Mouse (Mus musculus) stomach, embryonic 16.5 days (tissue): ENCODE measurements at regions not wholly inside any gene's neighbourhood (a gene's known extent, or its start where the extent isn't known, plus 50 kb on each side); places are given as distances from the start of the nearest gene placed in this dataset.
"Not testable (repeated sequence)": the region's sequence is repeated elsewhere in the genome, so short reads cannot be mapped to it uniquely, and the experiment has no call there.

Experiments used
- ATAC-seq: fragments of 200-750 bp; cut with Nextera tagmentation; 2 replicates; pipeline ENCODE4 v1.8.0; 2017; ENCODE audit warnings: moderate number of reproducible peaks, moderate TSS enrichment; ENCODE audit not compliant: insufficient read depth, low FRiP score
- H3K27ac ChIP-seq: fragments of 300-500 bp; sonication (generic); 2 replicates; pipeline ENCODE4 v1.5.1; 2014; ENCODE audit warnings: low read length
- H3K27me3 ChIP-seq: fragments of 300-500 bp; sonication (generic); 2 replicates; pipeline ENCODE4 v1.6.1; 2014; ENCODE audit warnings: low read length, control low read depth, mixed read lengths; ENCODE audit not compliant: control insufficient read depth, insufficient read depth
- H3K36me3 ChIP-seq: fragments of 300-500 bp; sonication (generic); 2 replicates; pipeline ENCODE4 v1.6.1; 2014; ENCODE audit warnings: low read length; ENCODE audit not compliant: control insufficient read depth, insufficient read depth
- H3K4me1 ChIP-seq: fragments of 300-500 bp; sonication (generic); 2 replicates; pipeline ENCODE4 v1.6.1; 2014; ENCODE audit warnings: low read length, control low read depth, mixed read lengths; ENCODE audit not compliant: control insufficient read depth, insufficient read depth
- H3K4me2 ChIP-seq: fragments of 300-500 bp; sonication (generic); 2 replicates; pipeline ENCODE4 v1.6.1; 2014; ENCODE audit warnings: low read depth, low read length, mixed read lengths
- H3K4me3 ChIP-seq: fragments of 300-500 bp; sonication (generic); replicated peaks from 2 replicates; pipeline ENCODE4 v1.5.1; 2014; ENCODE audit warnings: mild to moderate bottlenecking, low read length
- H3K9ac ChIP-seq: fragments of 300-500 bp; sonication (generic); 2 replicates; pipeline ENCODE4 v1.6.1; 2014; ENCODE audit warnings: low read length
- H3K9me3 ChIP-seq: fragments of 300-500 bp; sonication (generic); replicated peaks from 2 replicates; pipeline ENCODE4 v1.6.1; 2016; ENCODE audit warnings: low read length, control low read depth; ENCODE audit not compliant: control insufficient read depth
- WGBS: fragments of 180-500 bp; shearing (Covaris S2); extraction: QIAGEN DNeasy Blood & Tissue Kit; methylation state at CpG from one replicate; pipeline ENCODE4 v1.1.7; 2014; 5-methylcytosine and 5-hydroxymethylcytosine counted together

GRCm38 (mm10) chr13:115822527-115822926 lies 487.0 kb downstream of the Isl1 start:
- H3K36me3 ChIP-seq, result no peaks in the 10 kb centered on the region
- no peak for ATAC-seq
- H3K4me1 ChIP-seq, result no peaks in the 10 kb centered on the region
- H3K27ac ChIP-seq, result no peak overlapping the region
- 65% methylated on average over 1 of the region's 1 CpGs for WGBS
- H3K4me2 ChIP-seq, result no peak overlapping the region
- no peaks in the 10 kb centered on the region for H3K27me3 ChIP-seq
- H3K4me3 ChIP-seq, result no peak overlapping the region
- no peak overlapping the region for H3K9ac ChIP-seq
- H3K9me3 ChIP-seq, result no peaks in the 10 kb centered on the region

GRCm38 (mm10) chr13:115814211-115814610 lies 495.3 kb downstream of the Isl1 start:
- H3K9me3 ChIP-seq, result no peaks in the 10 kb centered on the region
- 74% methylated on average over 2 of the region's 2 CpGs for WGBS
- no peak overlapping the region for H3K9ac ChIP-seq
- H3K27ac ChIP-seq, result no peak overlapping the region
- no peak overlapping the region for H3K4me2 ChIP-seq
- no peaks in the 10 kb centered on the region for H3K4me1 ChIP-seq
- no peaks in the 10 kb centered on the region for H3K27me3 ChIP-seq
- H3K4me3 ChIP-seq, result no peak overlapping the region
- H3K36me3 ChIP-seq, result no peaks in the 10 kb centered on the region
- no peak for ATAC-seq

- Histone ChIP-seq H3K4me1 (no peaks in the 10 kb centered on the region), H3K36me3 (no peaks in the 10 kb centered on the region), H3K4me2 (no peak overlapping the region), H3K27me3 (no peaks in the 10 kb centered on the region), H3K27ac (no peak overlapping the region), H3K4me3 (no peak overlapping the region), H3K9ac (no peak overlapping the region), H3K9me3 (no peaks in the 10 kb centered on the region)
- no peak for ATAC-seq
- 48% methylated on average over 2 of the region's 2 CpGs for WGBS
Measured at GRCm38 (mm10) chr13:115799294-115799693, 510.2 kb downstream of the Isl1 start.

- Histone ChIP-seq H3K36me3 (no peaks in the 10 kb centered on the region), H3K27ac (no peak overlapping the region), H3K9me3 (no peaks in the 10 kb centered on the region), H3K27me3 (no peaks in the 10 kb centered on the region), H3K4me1 (no peaks in the 10 kb centered on the region), H3K4me3 (no peak overlapping the region), H3K4me2 (no peak overlapping the region), H3K9ac (no peak overlapping the region)
- no peak for ATAC-seq
- WGBS, result 65% methylated on average over 7 of the region's 7 CpGs
Measured at GRCm38 (mm10) chr13:115751271-115751670, 558.2 kb downstream of the Isl1 start.

- 67% methylated on average over 1 of the region's 1 CpGs for WGBS
- H3K4me2 ChIP-seq, H3K27ac ChIP-seq, H3K27me3 ChIP-seq, H3K9ac ChIP-seq, H3K36me3 ChIP-seq, H3K4me1 ChIP-seq, ATAC-seq, H3K4me3 ChIP-seq, H3K9me3 ChIP-seq: not testable (repeated sequence)
Measured at GRCm38 (mm10) chr13:115742080-115742479, 567.4 kb downstream of the Isl1 start.

GRCm38 (mm10) chr13:115727986-115728385 lies 581.5 kb downstream of the Isl1 start:
- H3K4me1 ChIP-seq, result no peaks in the 10 kb centered on the region
- H3K36me3 ChIP-seq, result no peaks in the 10 kb centered on the region
- H3K4me2 ChIP-seq, result no peak overlapping the region
- no peaks in the 10 kb centered on the region for H3K9me3 ChIP-seq
- H3K27ac ChIP-seq, result no peak overlapping the region
- ATAC-seq, result no peak
- H3K9ac ChIP-seq, result no peak overlapping the region
- H3K4me3 ChIP-seq, result no peak overlapping the region
- H3K27me3 ChIP-seq, result no peaks in the 10 kb centered on the region
- 85% methylated on average over 5 of the region's 5 CpGs for WGBS

- WGBS, result 61% methylated on average over 5 of the region's 5 CpGs
- no peaks in the 10 kb centered on the region for H3K9me3 ChIP-seq
- H3K4me1 ChIP-seq, result no peaks in the 10 kb centered on the region
- no peak overlapping the region for H3K4me2 ChIP-seq
- no peak overlapping the region for H3K4me3 ChIP-seq
- no peaks in the 10 kb centered on the region for H3K27me3 ChIP-seq
- no peak overlapping the region for H3K27ac ChIP-seq
- no peaks in the 10 kb centered on the region for H3K36me3 ChIP-seq
- no peak overlapping the region for H3K9ac ChIP-seq
- ATAC-seq, result no peak
Measured at GRCm38 (mm10) chr13:115725356-115725952, 584.0 kb downstream of the Isl1 start.

- Histone ChIP-seq H3K9ac (no peak overlapping the region), H3K36me3 (no peaks in the 10 kb centered on the region), H3K27ac (no peak overlapping the region), H3K27me3 (no peaks in the 10 kb centered on the region), H3K4me1 (no peaks in the 10 kb centered on the region), H3K4me3 (no peak overlapping the region), H3K4me2 (no peak overlapping the region), H3K9me3 (no peaks in the 10 kb centered on the region)
- 88% methylated on average over 2 of the region's 2 CpGs for WGBS
- ATAC-seq, result no peak
Measured at GRCm38 (mm10) chr13:115719276-115719675, 590.2 kb downstream of the Isl1 start.

- 62% methylated on average over 5 of the region's 5 CpGs for WGBS
- Histone ChIP-seq H3K27me3 (no peaks in the 10 kb centered on the region), H3K4me1 (no peaks in the 10 kb centered on the region), H3K4me2 (no peak overlapping the region), H3K4me3 (no peak overlapping the region), H3K9me3 (no peaks in the 10 kb centered on the region), H3K27ac (no peak overlapping the region), H3K36me3 (no peaks in the 10 kb centered on the region), H3K9ac (no peak overlapping the region)
- ATAC-seq, result no peak
Measured at GRCm38 (mm10) chr13:115718859-115719258, 590.6 kb downstream of the Isl1 start.

GRCm38 (mm10) chr13:115696197-115696596 lies 594.4 kb upstream of the Itga1 start:
- Histone ChIP-seq H3K9me3 (no peaks in the 10 kb centered on the region), H3K9ac (no peak overlapping the region), H3K27ac (no peak overlapping the region), H3K4me2 (no peak overlapping the region), H3K27me3 (no peaks in the 10 kb centered on the region), H3K4me1 (no peaks in the 10 kb centered on the region), H3K36me3 (no peaks in the 10 kb centered on the region), H3K4me3 (no peak overlapping the region)
- no peak for ATAC-seq
- 30% methylated on average over 2 of the region's 2 CpGs for WGBS
